Mouse (Mus musculus) lung, postnatal 25 days (tissue): ENCODE results near the gene Rerg.

Experiments
- DNase-seq: peaks from one replicate; pipeline ENCODE4 v3.0.0; 2022; ENCODE audit warnings: low spot score

Gene Rerg

DNA sequence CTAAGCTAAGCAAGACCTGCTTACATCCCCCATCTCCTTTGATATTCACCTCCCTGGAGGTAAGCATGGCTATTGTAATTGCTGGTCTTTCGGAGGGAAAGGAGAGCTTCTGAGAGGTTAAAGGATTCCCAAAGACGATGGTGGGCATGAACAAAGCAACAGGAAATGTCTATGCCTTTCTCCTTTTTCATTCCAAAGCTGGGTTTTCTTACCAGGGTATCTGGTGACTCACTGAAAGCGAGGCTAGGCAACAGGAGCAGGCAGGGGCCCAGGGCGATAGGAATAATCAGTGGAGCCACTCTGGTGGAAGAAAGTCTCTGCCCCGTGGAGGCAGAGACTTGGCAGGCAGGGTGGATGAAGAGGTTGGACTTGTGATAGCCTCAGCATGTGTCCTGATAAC, at the start of gene Rerg:
Gene Rerg (minus strand): TSS at position 272 of the 400 bp plus-strand sequence.
- DNase-seq, result no peak

DNA sequence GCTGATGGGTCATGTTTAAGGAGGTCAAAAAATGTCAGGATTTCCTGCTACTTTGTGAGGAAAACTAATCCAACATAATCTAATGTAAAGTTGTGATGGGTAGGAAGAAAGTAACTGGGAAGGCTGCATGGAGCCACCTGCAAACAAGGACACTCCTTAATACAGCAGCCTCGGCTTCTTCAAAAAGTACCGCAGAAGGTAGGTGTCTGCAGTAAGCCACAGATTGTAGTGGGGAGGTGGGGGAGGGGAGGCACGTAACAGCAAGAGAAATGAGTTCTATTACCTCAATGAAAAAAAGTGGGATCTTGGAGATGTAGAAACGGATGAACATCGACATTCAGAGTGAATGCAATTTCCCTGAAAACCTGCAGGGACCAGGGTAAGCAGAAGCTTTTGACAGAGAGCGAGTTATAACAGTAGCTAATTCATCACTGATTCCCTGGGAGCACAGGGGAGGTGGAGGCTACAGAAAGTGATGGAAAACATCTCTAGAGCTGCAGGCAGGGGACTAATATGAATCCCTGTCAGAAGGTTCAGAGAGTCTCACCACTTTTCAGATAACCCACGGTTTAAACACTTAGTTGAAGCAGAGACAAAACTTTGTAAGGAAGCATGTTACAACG, 47.7 kb upstream of the Rerg start:
- DNase-seq, result no peak

DNA sequence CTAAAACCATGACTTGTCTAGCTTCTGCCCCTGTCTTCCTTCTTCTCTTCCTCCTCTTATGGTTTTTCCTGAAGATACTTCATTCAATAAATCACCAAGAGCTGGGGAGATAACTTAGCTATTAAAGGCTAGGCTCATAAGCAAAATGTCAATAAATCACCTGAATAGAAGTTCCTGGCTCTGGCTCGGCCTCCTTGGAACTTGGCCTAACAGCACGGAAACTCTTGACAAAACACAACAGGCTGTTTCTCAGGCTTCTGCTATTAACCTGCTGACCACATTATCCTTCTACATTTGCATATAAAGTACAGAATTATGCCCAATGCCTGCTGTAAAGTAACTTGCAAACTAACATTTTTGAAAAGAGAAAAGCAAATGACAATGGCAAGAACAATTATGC, 41.1 kb upstream of the Rerg start:
- DNase-seq, result no peak

DNA sequence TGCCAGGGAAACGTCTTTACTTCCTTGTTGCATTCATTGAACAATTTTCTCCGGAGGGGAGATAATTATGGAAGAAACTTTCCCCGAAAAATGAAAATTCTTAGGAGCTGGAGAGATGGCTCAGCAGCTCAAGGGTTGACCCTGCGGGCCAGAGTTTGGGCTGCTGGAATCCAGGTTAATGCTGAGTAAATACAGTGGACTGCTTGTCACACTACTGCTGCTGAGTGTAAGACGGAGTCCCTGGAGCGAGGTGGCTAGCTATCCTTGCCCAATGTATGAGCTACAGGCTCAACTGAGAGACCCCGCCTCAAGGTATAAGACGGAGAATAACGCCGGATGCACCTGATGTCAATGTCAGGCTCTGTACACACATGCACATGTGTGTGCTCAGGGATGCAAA, 40.7 kb upstream of the Rerg start:
- DNase-seq, result no peak

DNA sequence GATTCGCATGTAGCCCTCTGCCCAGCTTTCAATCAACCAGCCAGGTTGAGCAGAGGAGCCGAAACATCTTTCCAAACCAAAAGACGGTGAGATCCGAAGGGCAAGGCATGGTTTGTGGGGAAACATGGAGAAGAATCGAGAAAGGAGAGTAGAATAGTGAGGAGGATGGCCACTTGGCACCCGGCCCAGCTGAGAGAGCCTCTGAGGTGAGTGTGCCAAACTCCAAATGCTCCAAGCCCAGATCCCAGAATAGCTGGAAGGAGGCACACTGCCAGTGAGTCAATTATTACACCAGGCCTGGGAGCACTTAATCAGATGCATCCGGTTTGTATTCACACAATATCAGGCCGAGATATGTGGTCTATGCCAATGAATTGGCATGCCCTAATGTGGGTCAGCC, 39.7 kb upstream of the Rerg start:
- DNase-seq, result no peak

DNA sequence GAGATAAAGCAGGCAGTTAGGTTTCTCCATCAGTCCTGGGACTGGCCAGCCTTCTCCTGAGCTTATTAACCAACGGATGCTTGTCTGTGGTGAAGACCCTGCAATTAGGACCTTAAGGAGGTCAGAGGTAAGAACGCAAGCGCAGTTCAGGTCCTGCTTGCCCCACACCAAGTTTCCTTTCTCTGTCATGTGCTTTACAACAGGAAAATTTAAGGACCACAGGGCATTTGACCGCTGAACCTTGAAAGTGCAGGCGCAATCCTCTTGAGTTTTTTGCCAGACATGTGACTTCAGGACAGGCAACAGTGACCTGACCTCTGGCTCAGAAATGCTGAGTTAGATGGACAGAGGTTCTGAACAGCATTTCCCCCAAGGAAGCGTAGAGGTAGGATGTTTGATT, 36.8 kb upstream of the Rerg start:
- no peak for DNase-seq

DNA sequence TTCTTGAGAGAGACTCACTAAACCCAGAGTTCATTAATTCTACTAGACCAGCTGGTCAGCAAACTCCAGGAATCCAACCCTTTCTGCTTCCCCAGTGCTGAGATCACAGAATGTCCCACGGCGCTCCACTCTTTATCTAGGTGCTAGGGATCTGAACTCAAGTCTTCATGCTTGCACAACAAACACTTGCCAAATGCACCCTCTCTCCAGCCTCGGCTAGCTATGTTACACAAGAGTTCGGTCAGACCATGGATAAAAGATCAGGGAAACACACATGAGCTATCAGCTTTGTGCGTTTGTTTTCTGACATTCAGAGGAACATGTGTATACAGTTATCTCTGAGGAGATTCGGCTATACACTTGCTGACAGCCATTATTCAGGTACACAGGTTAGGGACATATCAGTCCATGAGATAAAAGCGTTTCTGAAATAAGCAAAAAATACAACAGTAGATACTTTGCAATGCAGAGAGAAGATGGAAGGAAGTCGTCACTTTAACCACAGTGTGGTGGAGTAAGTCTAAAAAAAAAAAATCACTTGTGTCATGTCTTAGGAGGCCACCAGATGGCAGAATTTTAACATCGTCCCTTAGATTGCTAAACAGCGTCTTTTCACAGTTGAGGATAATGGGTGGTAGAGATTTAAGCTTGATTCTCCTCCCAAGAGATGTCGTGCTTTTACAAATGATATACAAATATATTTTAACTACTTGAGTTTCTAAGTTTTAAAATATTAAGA, 35.5 kb upstream of the Rerg start:
- DNase-seq, result no peak

DNA sequence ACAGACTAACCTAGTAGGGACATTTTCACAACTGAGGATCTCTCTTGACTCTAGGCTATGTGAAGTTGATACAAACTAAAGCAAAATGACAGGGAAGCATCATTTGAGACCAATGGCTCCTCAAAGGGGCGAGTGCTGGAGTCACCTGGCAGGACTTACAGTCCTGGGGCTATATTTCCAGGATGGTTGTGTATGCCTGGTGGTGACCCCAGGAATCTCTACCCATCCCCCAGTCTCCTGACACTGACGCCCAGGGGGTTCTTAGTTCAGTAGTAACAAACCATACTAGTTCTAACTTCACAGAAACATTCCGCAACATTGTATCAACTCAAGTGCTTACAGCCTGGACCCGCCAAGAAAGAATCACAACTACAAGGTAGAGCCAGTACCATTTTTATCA, 32.4 kb upstream of the Rerg start:
- no peak for DNase-seq

DNA sequence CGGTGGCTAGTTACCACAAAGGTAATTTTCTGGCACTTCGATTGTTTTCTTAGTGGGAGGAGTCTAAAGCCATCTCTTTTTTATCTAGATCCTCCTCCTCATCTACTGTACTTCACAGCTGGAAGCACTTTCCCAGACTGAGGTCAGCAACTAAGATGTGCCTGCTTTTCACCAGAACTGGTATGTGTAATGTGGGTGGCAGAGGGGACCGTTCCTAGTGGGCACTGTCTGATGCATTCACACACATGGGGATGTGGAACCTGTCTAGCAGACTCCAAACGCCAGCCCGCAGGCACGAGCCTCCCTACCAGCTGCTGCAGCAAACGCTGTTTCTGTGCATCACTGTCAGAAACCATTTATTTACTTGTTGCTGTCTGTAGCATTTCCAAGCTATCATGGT, 31.3 kb upstream of the Rerg start:
- DNase-seq, result no peak

DNA sequence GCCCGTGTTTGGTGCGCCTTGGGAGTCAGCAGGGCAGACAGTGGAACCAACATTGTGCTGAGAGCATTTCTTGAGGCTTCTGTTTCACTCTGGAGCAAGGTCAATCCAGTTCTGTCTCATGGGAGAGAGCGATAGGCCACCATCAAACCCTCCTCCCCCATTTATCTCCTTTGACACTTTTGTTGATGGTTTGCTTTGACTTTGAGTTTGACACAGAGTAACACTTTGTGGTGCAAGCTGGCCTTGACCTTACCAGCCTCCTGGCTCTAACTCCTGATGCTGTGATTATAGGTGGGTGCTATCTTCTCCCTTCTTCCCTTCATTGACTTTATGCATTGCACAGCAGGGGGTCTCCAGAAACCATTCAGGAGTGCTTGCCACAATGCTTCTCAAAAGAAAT, 30.9 kb upstream of the Rerg start:
- DNase-seq, result no peak

DNA sequence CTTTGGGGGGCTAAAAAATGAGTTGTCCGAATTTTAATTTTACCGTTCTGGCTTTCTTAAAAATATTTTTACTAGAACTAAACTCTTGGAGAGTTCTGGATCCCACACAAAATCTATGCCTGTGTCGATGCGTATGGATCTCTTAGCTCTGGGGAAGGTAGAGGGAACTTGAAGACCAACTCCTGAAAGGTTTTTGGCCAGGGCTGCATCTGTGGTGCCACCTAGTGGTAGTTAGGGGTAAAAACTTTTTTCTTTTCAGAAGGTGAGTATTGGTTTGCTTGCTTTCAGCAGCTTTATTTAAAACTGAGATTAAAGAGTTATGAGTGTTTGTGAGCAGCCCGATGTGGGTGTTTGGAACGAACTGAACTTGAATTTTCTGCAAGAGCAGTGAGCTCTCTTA, 21.8 kb upstream of the Rerg start:
- DNase-seq, result peak; percentile 51

DNA sequence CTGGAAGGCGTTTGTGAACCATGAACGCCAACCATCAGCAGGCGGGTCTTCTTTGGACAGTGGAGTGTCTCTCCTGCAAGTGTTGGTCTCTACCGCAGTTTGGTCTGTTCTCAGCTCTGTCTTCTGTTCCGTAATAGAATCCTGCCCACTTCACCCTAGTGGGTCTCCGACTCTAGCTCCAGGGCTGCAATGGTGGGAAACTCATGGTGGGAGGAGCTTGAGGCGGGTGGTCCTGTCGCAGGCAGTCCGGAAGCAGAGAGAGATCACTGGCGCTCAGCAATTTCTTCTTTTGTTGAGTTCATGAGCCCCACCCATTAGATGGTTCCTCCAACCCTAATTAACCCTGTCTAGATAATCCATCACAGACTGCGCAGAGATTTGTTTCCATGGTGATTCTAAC, 20.7 kb upstream of the Rerg start:
- no peak for DNase-seq

DNA sequence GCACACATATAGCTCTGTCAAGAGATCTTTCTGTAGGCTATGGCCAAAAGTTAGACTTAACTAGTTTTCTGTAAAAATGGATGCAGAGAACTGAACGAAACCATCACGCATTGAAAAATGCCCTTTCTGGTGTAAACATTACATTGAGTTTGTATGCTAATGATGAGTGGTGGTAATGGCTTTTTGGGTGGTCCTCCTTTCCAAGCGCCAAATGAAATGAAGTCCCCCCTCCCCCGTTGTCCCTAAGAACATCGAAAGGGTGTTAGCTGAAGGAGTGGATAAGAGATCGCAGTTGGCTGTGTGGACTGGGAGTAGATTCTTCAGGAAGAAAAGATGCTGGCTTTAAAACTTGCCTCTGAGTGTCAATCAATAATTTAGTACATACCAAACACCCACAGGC, 20.3 kb upstream of the Rerg start:
- DNase-seq, result no peak

DNA sequence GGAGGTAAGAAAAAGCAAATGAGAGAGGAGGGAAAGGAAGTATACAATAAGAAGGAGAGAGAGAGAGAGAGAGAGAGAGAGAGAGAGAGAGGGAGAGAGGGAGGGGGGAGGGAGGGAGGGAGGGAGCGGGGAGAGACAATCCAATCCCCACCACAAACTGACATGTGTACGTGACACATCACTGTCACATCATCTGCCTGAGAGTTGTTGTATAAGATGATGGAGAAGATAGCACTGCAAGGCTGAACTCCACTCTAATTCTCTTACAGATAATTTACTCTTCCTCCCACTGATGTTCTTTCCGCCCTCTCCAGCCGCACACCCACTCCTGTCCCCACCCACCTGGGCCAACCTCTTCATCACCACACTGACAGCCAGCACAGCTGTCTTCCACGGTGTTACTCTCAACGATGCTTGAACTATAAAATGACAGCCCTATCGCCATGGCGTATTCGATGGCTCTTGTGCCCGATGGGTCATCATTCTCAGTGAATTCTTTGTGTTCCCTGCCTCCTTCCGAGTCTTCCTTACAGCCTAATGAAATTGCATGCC, 18.2 kb upstream of the Rerg start:
- DNase-seq, result no peak

DNA sequence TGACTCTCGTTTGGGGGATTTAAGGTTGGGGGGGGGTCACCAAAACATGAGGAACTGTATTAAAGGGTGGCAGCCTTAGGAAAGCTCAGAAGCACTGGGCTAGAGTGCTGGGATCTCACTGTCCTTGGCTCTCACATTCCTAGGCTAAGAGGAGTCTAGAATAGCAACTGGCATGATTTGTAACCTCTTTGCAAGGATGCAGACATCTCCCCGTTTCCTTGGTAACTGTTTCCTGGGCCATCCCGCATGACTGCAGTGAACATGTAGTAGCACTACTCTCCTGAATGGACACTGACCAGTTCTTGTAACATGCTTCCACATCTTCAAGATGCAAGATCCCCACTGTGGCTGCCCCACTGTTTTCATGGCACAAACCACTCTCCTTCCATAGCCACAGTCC, 17.1 kb upstream of the Rerg start:
- no peak for DNase-seq

DNA sequence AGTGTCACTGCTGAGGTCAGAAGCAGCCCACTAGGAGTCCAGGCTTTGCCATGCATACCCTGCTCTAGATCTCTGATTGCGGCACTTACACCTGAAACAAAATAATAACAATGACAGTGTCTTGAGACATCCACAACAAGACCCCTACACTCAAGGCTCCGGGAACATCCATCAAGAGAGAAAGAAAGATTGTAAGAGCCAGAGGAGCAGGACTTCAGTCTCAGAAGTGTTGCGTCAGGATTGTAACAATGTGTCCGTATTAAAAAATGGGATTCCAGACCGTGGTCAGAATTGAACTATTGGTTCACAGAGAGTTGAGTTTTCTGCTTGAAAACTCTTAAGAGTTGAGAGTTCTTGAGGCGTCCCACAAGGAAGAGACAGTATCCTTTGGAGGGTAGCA, 10.3 kb upstream of the Rerg start:
- DNase-seq, result no peak

DNA sequence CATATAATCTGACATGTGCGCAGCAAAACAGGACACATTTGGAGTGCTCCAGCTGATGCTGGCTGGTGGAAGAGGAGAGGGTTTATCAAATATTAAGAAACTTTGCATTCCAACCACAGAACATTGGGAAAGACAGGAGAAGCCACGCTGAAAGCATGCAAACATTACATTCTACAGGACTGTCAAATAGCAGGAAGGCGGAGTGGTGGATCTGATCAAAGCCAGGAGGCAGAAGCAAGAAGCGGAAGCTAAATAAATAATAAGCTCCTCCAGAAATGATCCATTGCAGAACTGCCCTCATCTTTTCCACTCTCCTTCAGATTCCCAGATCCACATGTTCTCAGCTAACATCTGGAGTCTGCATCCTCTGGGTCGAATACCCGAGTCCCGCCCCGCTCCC, 9.8 kb upstream of the Rerg start:
- DNase-seq, result no peak

DNA sequence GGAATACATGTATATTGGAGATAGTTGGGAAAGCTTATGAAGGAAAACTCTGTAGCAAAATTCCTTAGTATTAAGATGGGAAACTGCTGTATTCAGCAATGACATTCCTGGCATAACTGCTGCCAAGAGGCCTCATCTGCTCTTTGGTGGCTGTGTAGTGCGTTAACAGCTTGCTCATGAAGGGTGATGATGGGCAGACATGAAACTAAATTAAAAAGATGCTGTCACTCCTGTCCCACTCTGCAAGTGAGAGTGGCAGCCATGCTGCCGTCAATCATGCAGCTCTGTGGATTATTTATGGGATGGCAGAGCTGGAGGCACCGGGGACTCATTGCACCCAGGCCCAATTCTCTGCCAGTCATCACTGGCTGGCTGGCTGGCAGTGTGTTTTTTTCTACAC, 8.7 kb upstream of the Rerg start:
- DNase-seq, result no peak

DNA sequence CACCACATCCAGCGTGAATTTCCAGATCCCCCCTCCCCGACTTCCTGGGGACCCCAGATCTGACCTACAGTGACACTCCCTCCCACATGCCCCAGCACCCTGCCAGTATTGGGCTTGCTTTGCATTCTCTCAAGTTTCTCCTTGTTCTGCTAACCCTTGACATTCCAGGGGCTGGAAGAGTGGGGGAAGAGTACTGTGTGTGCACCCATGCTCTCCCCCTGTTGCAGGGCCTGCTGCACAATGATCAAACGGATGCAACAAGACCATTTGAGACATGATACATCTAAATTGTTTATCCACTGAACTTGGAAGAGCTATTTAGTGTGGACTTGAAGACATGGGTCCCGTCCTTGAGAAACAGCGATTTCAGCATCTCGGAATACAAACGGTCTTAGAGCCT, 349 bp upstream of the Rerg start:
- DNase-seq, result no peak

DNA sequence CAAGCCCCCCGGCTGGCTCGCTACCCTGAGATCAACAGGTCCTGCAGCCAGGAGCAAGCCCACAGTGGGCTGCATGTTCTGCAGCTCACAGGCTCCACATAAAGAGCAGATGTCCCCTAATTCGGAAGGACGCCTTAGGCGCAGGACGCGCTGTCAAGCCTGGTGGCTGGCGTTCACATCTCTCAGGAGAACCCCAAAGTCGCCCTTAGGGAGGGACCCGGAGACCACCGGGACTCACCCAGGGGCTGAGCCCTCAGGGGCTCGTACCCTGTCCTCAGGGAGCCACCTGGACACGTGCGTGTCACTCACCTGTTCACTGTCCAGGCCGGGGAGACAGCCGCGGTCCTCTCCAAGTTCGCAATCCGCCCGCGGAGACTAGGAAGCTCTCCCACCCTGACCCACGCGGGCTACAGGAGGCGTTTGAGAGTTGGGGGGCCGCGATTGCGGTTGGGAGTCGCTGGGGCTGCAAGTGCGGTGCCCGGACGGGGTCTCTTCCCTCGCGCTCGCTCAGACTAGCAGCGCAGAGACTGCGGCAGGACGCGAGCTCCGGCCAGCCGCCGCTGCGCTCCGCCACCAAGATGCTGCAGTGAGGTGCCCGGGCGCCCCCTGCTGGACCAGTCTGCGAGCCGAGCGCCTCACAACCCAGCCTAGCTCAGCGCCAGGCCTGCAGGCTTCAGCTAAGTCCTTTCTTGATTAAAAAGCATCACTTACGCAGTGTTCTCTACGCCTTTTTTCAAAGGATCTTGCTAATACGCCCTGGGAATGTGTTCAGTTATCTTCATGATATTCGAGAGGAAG, 927 bp downstream of the Rerg start:
- peak; percentile 89 for DNase-seq

DNA sequence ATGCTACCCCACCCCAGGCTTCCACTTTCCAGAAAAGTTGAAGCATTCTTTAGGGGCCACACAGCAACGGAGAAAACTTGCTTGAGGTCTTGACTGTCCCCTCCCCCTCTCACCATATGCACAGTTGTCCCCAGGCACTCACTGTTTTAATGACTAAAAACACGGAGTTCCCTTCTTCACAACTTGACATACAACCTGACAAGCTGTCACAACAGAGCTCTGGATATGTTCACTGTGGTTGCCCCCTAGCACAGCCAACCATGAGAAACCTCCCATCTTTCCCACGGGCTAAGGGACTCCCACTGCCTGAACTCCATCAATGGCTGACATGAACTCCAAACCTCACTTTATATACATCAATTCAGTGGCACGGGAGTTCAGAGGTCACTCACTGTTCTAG, 3.5 kb downstream of the Rerg start:
- no peak for DNase-seq

DNA sequence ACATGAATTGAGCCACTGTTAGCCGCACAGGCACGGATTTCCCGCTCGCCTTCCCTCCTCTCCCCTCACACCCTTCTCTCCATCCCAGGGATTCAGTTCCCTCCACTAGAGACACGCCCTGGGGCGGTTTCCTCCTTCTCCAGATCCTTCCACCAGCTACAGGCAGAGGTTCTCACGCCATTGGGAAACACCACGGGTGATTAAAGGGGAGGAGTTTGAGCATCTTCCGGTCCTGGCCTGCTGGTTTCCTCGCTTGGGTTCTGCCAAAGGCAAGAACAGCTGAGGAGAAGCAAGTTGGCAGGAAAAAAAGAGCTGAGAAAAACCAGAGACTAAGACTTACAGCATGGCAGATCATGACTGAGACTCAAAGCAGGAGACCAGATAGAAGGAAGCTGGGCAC, 6.7 kb downstream of the Rerg start:
- DNase-seq, result no peak

DNA sequence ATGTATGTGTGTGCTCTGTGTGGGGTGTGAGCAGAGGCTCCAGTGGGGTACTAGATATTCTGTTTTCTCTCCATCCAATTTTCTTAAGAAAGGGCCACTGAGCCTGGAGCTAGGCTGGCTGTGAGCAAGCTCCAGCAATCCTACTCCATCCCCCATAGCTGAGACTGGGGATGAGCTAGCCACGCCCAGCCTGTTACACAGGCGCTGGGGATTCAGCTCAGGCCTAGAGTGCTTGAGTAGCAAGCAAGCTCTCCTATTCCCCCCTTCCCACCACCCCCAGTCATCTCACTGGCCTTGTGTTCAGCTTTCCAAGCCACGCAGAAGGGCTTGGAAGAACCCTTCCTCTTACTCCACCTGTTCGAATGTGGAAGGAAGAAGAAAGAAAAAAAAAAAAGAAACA, 7.2 kb downstream of the Rerg start:
- DNase-seq, result no peak
